Mouse (Mus musculus) CH12.LX (cell line): ENCODE results near the gene 2200002D01Rik. TPM values are rescaled to one million over a fixed set of nuclear protein-coding genes. Genes with fewer than 3 reads are reported as not detected.

Experiments
- DNase-seq: peaks from one replicate; pipeline ENCODE4 v3.0.0-alpha.2; 2013; ENCODE audit errors: extremely low read depth
- H3K27ac ChIP-seq: 2 replicates; pipeline ENCODE4 v1.5.1; 2012; ENCODE audit warnings: low read depth, mild to moderate bottlenecking, control low read depth, moderate library complexity; ENCODE audit not compliant: insufficient read depth
- H3K27me3 ChIP-seq: replicated peaks from 2 replicates; pipeline ENCODE3; 2012; ENCODE audit warnings: inconsistent platforms
- H3K36me3 ChIP-seq, 2 experiments: replicated peaks in 1 of 2; 2 replicates each; pipeline versions ENCODE3 to v1.6.1; 2012; ENCODE audit warnings: inconsistent platforms in 1 of 2, low read length in 1 of 2, mild to moderate bottlenecking in 1 of 2, mixed read lengths in 1 of 2, moderate library complexity in 1 of 2; ENCODE audit not compliant: control insufficient read depth in 1 of 2, insufficient read depth in 1 of 2
- H3K4me1 ChIP-seq, 2 experiments: 2 replicates each; pipeline ENCODE4 v1.6.1; 2012; ENCODE audit warnings: inconsistent platforms in 1 of 2, moderate library complexity in 1 of 2; ENCODE audit not compliant: insufficient read depth in 2 of 2, control insufficient read depth in 1 of 2
- H3K4me2 ChIP-seq: 2 replicates; pipeline ENCODE4 v1.6.1; 2012; ENCODE audit warnings: low read depth, mild to moderate bottlenecking, control low read depth; ENCODE audit not compliant: poor library complexity, insufficient read depth, severe bottlenecking
- H3K4me3 ChIP-seq, 3 experiments: fragments of 150-350 bp in 1 of 3; sonication (generic) in 1 of 3; replicated peaks in 1 of 3; 2 replicates each; pipeline versions ENCODE3 to v1.5.1; 2011 to 2012; ENCODE audit warnings: low read depth in 2 of 3, low read length in 2 of 3, mild to moderate bottlenecking in 2 of 3, moderate library complexity in 2 of 3, control low read depth in 1 of 3, improper control_type of control experiment in 1 of 3, inconsistent platforms in 1 of 3, mixed read lengths in 1 of 3; ENCODE audit not compliant: poor library complexity in 1 of 3
- H3K79me2 ChIP-seq: replicated peaks from 2 replicates; pipeline ENCODE4 v1.6.1; 2012; ENCODE audit warnings: mild to moderate bottlenecking, moderate library complexity; ENCODE audit not compliant: control insufficient read depth, poor library complexity, insufficient read depth, severe bottlenecking; ENCODE audit errors: extremely low read depth
- H3K9ac ChIP-seq: 2 replicates; pipeline ENCODE4 v1.6.1; 2012; ENCODE audit warnings: low read depth, mild to moderate bottlenecking, control low read depth, moderate library complexity; ENCODE audit not compliant: insufficient read depth
- H3K9me3 ChIP-seq: replicated peaks from 2 replicates; pipeline ENCODE3; 2012; ENCODE audit warnings: low read length, inconsistent platforms, mixed read lengths
- CHD1 ChIP-seq: IDR thresholded peaks from 2 replicates; pipeline ENCODE4 v1.6.1; 2012; ENCODE audit warnings: low read depth, low read length, improper control_type of control experiment, inconsistent platforms
- CTCF ChIP-seq, 2 experiments: IDR thresholded peaks in 1 of 2; conservative IDR thresholded peaks in 1 of 2; 2 replicates each; pipeline ENCODE4 v1.5.1; 2011 to 2012; ENCODE audit warnings: low read depth in 2 of 2, low read length in 2 of 2, improper control_type of control experiment in 1 of 2, inconsistent platforms in 1 of 2, mild to moderate bottlenecking in 1 of 2, moderate library complexity in 1 of 2
- EP300 ChIP-seq: IDR thresholded peaks from 2 replicates; pipeline ENCODE4 v1.6.1; 2011; ENCODE audit warnings: low read length, improper control_type of control experiment
- MAFK ChIP-seq: IDR thresholded peaks from 2 replicates; pipeline ENCODE4 v1.6.1; 2011; ENCODE audit warnings: low read length, improper control_type of control experiment; ENCODE audit not compliant: insufficient replicate concordance
- MEF2A ChIP-seq: IDR thresholded peaks from 2 replicates; pipeline ENCODE4 v1.6.1; 2014; ENCODE audit warnings: low read depth, mild to moderate bottlenecking, inconsistent platforms, low read length, improper control_type of control experiment, borderline replicate concordance
- MXI1 ChIP-seq: IDR thresholded peaks from 2 replicates; pipeline ENCODE4 v1.6.1; 2011; ENCODE audit warnings: mild to moderate bottlenecking, low read depth, low read length, improper control_type of control experiment
- NELFE ChIP-seq: IDR thresholded peaks from 2 replicates; pipeline ENCODE4 v1.6.1; 2011; ENCODE audit warnings: low read depth, low read length, improper control_type of control experiment
- NRF1 ChIP-seq: IDR thresholded peaks from 2 replicates; pipeline ENCODE4 v1.6.1; 2014; ENCODE audit warnings: low read depth, mild to moderate bottlenecking, inconsistent platforms, low read length, improper control_type of control experiment, moderate library complexity
- PAX5 ChIP-seq: IDR thresholded peaks from 2 replicates; pipeline ENCODE4 v1.6.1; 2012; ENCODE audit warnings: low read length, inconsistent platforms, mixed read lengths
- RAD21 ChIP-seq: IDR thresholded peaks from 2 replicates; pipeline ENCODE4 v1.6.1; 2011; ENCODE audit warnings: low read depth, mild to moderate bottlenecking, low read length, improper control_type of control experiment, moderate library complexity
- TCF12 ChIP-seq: IDR thresholded peaks from 2 replicates; pipeline ENCODE4 v1.6.1; 2014; ENCODE audit warnings: low read depth, mild to moderate bottlenecking, inconsistent platforms, low read length, improper control_type of control experiment
- UBTF ChIP-seq: IDR thresholded peaks from 2 replicates; pipeline ENCODE4 v1.6.1; 2012; ENCODE audit warnings: low read depth, mild to moderate bottlenecking, inconsistent platforms, low read length, improper control_type of control experiment, moderate library complexity
- ZC3H11A ChIP-seq: IDR thresholded peaks from 2 replicates; pipeline ENCODE4 v1.6.1; 2012; ENCODE audit warnings: low read depth, mild to moderate bottlenecking, inconsistent platforms, low read length, improper control_type of control experiment
- ZKSCAN1 ChIP-seq: IDR thresholded peaks from 2 replicates; pipeline ENCODE4 v1.6.1; 2012; ENCODE audit warnings: low read depth, inconsistent platforms, low read length, improper control_type of control experiment, borderline replicate concordance
- ZMIZ1 ChIP-seq: IDR thresholded peaks from 2 replicates; pipeline ENCODE4 v1.6.1; 2012; ENCODE audit warnings: low read depth, mild to moderate bottlenecking, inconsistent platforms, low read length, improper control_type of control experiment
- ZNF384 ChIP-seq: IDR thresholded peaks from 2 replicates; pipeline ENCODE4 v1.6.1; 2012; ENCODE audit warnings: low read depth, low read length, improper control_type of control experiment, inconsistent platforms
- dilution Hi-C: fragments of 300-500 bp; cut with MboI; formaldehyde crosslinking; loops from 2 replicates; pipeline ENCODE4 v1.14.3; 2020; ENCODE audit warnings: low sequenced_read_pairs; ENCODE audit not compliant: extremely low pct_unique_long_range_greater_than_20kb, extremely low pct_ligation_motif_present
- in situ Hi-C: fragments of 300-500 bp; cut with MboI; formaldehyde crosslinking; loops from 3 replicates; pipeline ENCODE4 v1.14.3; 2019; ENCODE audit warnings: low sequenced_read_pairs, low pct_ligation_motif_present, low pct_unique_long_range_greater_than_20kb, mixed read lengths
- polyA plus RNA-seq: library from polyadenylated mRNA; unstranded; fragments of >175 nt; gene quantifications from 2 replicates; pipeline ENCODE4 v1.2.1, GENCODE M21; 2012; ENCODE audit warnings: low read depth; ENCODE audit not compliant: insufficient read length
- total RNA-seq, 2 experiments: library from RNA; depleted of rRNA; stranded (reverse); fragments of 300-350 nt in 1 of 2; fragments of >200 nt in 1 of 2; gene quantifications; 2 replicates each; pipeline ENCODE4 v1.2.3; 2012 to 2014

2200002D01Rik gene
- total and polyA plus RNA-seq, 3 experiments: 5.8 TPM; not detected in 2

GRCm38 (mm10) chr7:29293131-29294065 is 45.1 kb upstream of the 2200002D01Rik start:
- Histone ChIP-seq H3K4me2 (no peak overlapping the region), H3K9ac (no peak overlapping the region), H3K36me3 (no peaks in the 10 kb centered on the region), H3K9me3 (no peaks in the 10 kb centered on the region), H3K79me2 (no peaks in the 10 kb centered on the region), H3K4me1 (peaks cover 5 to 48% of the 10 kb centered on the region in 2 experiments), H3K4me3 (no peak overlapping the region), H3K27ac (no peak overlapping the region), H3K27me3 (peaks cover 19% of the 10 kb centered on the region)
- TF ChIP-seq ZKSCAN1 (no peak), MEF2A (no peak), UBTF (no peak), CHD1 (no peak), EP300 (no peak)
- no peak for DNase-seq
- dilution Hi-C loops: no loop called here
- in situ Hi-C loops: loop anchor here (5.0 kb wide), 2 partner anchors 36 to 241 kb away; no protein-coding TSS in a partner anchor

DNA sequence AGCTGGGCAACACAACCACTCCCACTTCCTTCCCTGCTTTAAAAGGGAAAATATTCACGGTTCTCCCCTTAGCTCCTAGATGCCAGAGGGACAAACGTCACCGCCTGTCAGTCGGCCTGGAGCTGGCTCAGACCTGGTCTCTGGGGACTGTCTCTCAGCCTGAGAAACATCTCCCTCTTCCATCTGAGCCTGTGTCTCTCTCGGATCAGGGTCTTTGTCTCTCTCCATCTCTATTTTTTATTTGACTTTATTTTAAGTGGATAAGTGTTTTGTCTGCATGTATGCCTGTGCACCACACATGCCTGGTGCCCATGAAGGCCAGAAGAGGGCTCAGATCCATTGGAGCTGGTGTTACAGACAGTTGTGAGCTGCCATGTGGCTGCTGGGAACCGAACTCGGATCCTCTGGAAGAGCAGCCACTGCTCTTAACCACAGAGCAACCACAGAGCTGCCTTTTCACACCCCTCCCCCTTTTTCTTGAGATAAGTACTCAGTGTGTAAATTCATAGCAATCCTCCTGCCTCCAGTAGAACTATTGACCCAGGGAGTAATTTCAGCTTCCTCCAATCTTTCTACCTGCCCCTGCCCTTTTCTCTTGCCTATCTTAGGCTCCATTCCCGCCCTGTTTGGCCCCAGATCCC is 44.3 kb upstream of the 2200002D01Rik start:
- H3K36me3 ChIP-seq: no peaks in the 10 kb centered on the region
- no peak overlapping the region for H3K4me3 ChIP-seq
- H3K27ac ChIP-seq: no peak overlapping the region
- H3K4me2 ChIP-seq: no peak overlapping the region
- H3K9ac ChIP-seq: no peak overlapping the region
- H3K79me2 ChIP-seq: no peaks in the 10 kb centered on the region
- no peak for DNase-seq
- dilution Hi-C loops: no loop called here
- in situ Hi-C loops: loop anchor here (5.0 kb wide), 2 partner anchors 35 to 240 kb away; no protein-coding TSS in a partner anchor
- peaks cover 20% of the 10 kb centered on the region for H3K27me3 ChIP-seq
- H3K9me3 ChIP-seq: no peaks in the 10 kb centered on the region
- H3K4me1 ChIP-seq: peaks cover 5 to 48% of the 10 kb centered on the region in 2 experiments
- TF ChIP-seq ZMIZ1 (no peak), MXI1 (no peak), CTCF (conservative IDR thresholded peaks at IDR 0.05 in 1 of 2, IDR thresholded peaks at IDR 0.05 in 1 of 2; ENCODE audit: low read depth in 2 of 2, low read length in 2 of 2) (no peak), PAX5 (no peak), NELFE (no peak), CHD1 (no peak), ZC3H11A (no peak), TCF12 (no peak), ZNF384 (no peak), NRF1 (no peak), MAFK (no peak), RAD21 (no peak)
